Mouse (Mus musculus): ENCODE results near the gene Pld3. TPM values are rescaled to one million over a fixed set of nuclear protein-coding genes. Genes with fewer than 3 reads are reported as not detected.

The Pld3 gene
- polyA plus RNA-seq, 1 experiment, result 19.1 TPM

DNA sequence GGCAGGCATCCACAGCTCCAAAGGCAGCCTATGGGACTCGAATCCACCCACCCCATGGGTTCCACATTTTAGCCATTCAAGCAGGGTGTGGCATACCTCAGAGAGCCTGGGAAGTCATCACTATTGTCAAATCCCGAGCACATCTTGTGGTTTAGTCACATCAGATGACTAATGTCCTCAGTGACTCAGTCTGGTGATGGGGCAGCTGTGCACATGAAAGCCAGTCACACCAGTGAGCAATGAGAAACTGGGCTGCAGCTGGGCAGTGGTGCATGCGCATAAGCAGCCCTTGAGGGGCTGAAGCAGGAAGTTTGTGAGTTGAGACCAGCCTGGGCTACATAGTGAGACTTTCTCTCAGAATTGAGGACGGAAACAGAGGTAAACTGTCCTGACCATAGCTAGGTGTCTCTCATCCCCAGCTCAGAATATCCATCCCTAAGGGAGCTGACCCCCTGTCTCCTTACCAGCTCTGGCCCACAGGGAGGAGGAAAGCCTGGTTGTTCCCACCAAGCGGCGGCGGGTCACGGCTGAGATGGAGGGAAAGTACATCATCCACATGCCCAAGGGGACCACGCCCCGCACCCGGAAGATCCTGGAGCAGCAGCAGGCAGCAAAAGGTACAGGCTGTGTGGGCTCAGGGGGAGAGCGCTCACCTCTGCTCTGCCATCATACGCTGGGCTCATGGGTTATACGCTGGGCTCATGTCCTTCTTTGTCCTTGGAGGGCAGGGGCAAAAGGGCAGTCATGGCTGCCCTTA lies 21.3 kb upstream of the Pld3 start:
- Histone ChIP-seq H3K36me3 (ENCODE audit: control insufficient read depth) (peaks cover 90% of the 10 kb centered on the region), H3K27me3 (ENCODE audit: control insufficient read depth) (no peaks in the 10 kb centered on the region), H3K9me3 (ENCODE audit: control insufficient read depth, low read length) (no peaks in the 10 kb centered on the region), H3K4me3 (replicated peaks) (no peak overlapping the region), H3K4me1 (ENCODE audit: control insufficient read depth) (peaks cover 9% of the 10 kb centered on the region)
- TF ChIP-seq TAL1 (IDR thresholded peaks at IDR 0.05; ENCODE audit: low read length), result no peak
- no peak for TF ChIP-seq GATA1 (IDR thresholded peaks at IDR 0.05; ENCODE audit: low read length)

DNA sequence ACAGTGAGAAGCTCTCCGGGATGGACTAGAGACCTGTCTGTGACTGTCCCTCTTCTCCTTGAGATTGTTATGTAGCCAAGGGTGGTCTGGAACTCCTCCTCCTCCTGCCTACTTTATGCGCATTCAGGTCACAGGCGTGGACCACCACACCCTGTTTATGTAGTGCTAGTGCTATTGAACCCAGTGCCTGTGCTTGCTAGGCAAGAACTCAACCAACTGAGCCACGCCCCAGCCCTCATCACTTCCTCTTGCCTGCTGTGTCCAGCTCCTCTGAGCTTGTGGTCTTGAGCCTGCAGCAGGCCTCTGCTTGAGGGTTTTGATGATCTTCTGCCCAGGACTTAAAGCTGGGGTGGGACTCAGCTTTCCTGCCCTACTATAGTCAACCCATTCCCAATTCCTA lies 19.1 kb upstream of the Pld3 start:
- H3K4me1 ChIP-seq (ENCODE audit: control insufficient read depth), result peaks cover 9% of the 10 kb centered on the region
- H3K9me3 ChIP-seq (ENCODE audit: control insufficient read depth, low read length), result no peaks in the 10 kb centered on the region
- TF ChIP-seq TAL1 (IDR thresholded peaks at IDR 0.05; ENCODE audit: low read length) (no peak), GATA1 (IDR thresholded peaks at IDR 0.05; ENCODE audit: low read length) (no peak)
- no peaks in the 10 kb centered on the region for H3K27me3 ChIP-seq (ENCODE audit: control insufficient read depth)
- no peak overlapping the region for H3K4me3 ChIP-seq (replicated peaks)
- H3K36me3 ChIP-seq (ENCODE audit: control insufficient read depth), result peaks cover 90% of the 10 kb centered on the region

DNA sequence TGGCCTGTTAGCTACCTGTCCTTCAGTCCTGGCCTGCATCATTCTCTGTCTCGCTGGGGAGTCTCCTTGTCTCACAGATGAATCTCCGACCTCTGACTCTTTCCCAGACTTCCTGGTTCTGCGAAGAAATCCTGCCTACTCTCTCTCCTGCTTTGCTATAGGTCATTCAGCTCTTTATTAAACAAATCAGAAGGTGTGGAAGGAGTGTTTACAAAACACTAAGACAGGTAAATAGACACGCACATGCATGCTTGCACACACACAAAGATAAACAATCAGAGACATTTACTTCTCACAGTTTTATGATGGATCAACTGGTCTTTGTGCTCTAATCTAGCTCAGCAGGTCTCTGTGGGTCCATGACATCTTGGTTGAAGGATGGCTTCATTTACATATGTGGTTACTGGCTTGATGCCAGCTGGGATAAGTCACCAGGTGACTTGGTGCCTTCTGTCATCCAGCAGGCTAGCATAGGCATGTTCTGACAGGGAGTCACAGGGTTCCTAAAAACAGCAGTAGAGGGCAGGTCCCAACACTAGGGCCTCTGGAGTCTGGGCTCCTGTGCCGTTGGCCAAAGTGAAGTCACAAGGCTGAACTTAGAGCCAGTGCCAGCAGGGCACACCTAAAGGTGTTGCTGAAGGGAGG lies 16.7 kb upstream of the Pld3 start:
- H3K36me3 ChIP-seq (ENCODE audit: control insufficient read depth), result peaks cover 82% of the 10 kb centered on the region
- peaks cover 9% of the 10 kb centered on the region for H3K4me1 ChIP-seq (ENCODE audit: control insufficient read depth)
- H3K9me3 ChIP-seq (ENCODE audit: control insufficient read depth, low read length), result no peaks in the 10 kb centered on the region
- H3K27me3 ChIP-seq (ENCODE audit: control insufficient read depth), result no peaks in the 10 kb centered on the region
- TF ChIP-seq GATA1 (IDR thresholded peaks at IDR 0.05; ENCODE audit: low read length), result no peak
- TF ChIP-seq TAL1 (IDR thresholded peaks at IDR 0.05; ENCODE audit: low read length), result no peak
- H3K4me3 ChIP-seq (replicated peaks), result no peak overlapping the region

DNA sequence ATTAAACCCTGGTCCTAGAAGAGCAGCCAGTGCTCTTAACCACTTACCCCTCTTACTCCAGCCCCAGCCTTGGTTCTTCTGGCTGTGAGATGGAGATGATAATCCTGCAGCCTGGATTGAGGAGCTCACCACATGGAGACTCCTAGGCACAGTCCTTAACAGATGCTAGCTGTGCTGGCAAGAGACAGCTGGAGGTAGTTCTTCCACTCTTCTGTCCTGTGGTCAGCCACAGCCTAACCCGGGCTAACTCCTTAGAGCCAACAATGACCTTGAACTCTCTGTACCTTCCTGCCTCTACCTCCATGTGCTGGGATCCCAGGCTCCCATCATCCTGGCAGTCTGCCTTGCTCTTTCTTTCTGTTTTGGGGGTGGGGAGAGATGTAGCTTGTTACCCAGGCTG lies 8.0 kb upstream of the Pld3 start:
- TF ChIP-seq TAL1 (IDR thresholded peaks at IDR 0.05; ENCODE audit: low read length) (no peak), GATA1 (IDR thresholded peaks at IDR 0.05; ENCODE audit: low read length) (no peak)
- Histone ChIP-seq H3K4me1 (ENCODE audit: control insufficient read depth) (peaks cover 26% of the 10 kb centered on the region), H3K4me3 (replicated peaks) (no peak overlapping the region), H3K27me3 (ENCODE audit: control insufficient read depth) (no peaks in the 10 kb centered on the region), H3K36me3 (ENCODE audit: control insufficient read depth) (peaks cover 80% of the 10 kb centered on the region), H3K9me3 (ENCODE audit: control insufficient read depth, low read length) (no peaks in the 10 kb centered on the region)

DNA sequence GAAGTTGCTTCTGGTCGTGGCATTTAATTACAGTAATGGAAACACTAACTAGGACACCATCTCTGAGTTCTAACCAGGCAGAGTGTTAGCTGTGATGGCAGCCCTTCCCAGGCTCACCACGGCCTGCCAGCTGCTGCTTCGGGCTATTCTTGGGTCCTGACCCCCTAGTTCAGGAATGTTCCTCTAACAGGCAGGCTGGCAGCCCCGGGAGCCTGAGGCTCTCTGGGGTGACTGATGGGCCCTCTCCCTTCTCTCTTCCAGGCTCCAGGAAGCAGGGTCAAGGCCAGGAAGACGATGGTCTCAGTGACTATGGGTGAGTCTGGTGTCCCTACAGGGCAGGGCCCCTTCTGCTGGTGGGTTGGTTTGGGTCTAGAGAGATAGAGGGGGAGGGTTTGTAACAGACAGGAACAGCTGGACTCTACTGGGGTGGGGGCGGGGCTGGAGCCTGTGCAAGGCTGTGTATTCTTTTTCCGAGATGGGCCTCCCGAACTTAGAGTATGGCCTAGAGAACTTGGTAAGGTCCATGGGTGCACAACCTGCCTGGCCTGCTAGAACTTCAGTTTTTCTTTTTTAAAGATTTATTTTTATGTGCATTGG lies 7.4 kb upstream of the Pld3 start:
- Histone ChIP-seq H3K36me3 (ENCODE audit: control insufficient read depth) (peaks cover 83% of the 10 kb centered on the region), H3K4me3 (replicated peaks) (no peak overlapping the region), H3K9me3 (ENCODE audit: control insufficient read depth, low read length) (no peaks in the 10 kb centered on the region), H3K4me1 (ENCODE audit: control insufficient read depth) (peaks cover 30% of the 10 kb centered on the region), H3K27me3 (ENCODE audit: control insufficient read depth) (no peaks in the 10 kb centered on the region)
- TF ChIP-seq GATA1 (IDR thresholded peaks at IDR 0.05; ENCODE audit: low read length) (no peak), TAL1 (IDR thresholded peaks at IDR 0.05; ENCODE audit: low read length) (no peak)

DNA sequence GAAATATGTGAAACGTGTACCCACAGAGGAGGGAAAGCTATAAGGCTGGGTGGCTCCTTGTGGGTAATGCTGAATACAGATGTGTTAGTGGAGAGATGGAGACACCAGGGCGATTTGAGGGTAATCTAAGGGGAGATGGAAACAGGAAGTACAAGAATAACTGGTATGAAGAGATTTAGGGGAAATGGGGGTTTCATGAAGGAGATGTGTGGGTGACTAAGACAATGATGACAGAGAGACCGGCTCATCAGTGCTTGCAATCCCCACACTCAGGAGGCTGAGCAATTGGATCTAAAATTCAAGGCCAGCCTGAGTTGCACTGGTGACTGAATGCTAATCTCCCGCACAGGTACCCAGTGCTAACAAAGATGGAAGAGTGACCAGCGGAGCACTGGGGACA lies 948 bp downstream of the Pld3 start:
- Histone ChIP-seq H3K27me3 (ENCODE audit: control insufficient read depth) (no peaks in the 10 kb centered on the region), H3K4me3 (replicated peaks) (peak overlapping the region; percentile 77)

DNA sequence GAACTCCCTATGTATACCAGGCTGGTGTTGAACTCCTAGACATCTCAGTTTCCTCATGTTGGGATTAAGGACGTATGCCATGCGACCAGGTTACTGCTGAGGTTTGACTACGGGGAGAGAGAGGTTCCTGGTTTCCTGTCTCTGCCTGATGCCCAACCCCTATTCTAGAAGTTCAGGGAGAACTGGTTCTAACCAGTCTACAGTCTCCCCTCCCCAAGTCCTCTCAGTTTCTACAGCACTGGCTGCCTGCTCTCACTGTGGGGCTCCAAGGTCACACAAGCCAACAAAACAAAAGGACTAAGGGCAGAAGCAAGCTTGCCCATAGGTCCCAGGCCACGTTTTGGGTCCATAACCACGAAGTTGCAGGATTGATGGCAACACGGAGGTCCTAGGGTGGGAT lies 3.4 kb downstream of the Pld3 start:
- H3K4me3 ChIP-seq (replicated peaks), result no peak overlapping the region
- peaks cover 1% of the 10 kb centered on the region; the same call in 1 of the 2 replicates for H3K36me3 ChIP-seq (ENCODE audit: control insufficient read depth)
- H3K9me3 ChIP-seq (ENCODE audit: control insufficient read depth, low read length), result no peaks in the 10 kb centered on the region
- peaks cover 35% of the 10 kb centered on the region for H3K4me1 ChIP-seq (ENCODE audit: control insufficient read depth)
- no peak for TF ChIP-seq TAL1 (IDR thresholded peaks at IDR 0.05; ENCODE audit: low read length)
- no peak for TF ChIP-seq GATA1 (IDR thresholded peaks at IDR 0.05; ENCODE audit: low read length)
- H3K27me3 ChIP-seq (ENCODE audit: control insufficient read depth), result no peaks in the 10 kb centered on the region

More for the DNA sequence above, 948 bp downstream of the Pld3 start:
- peaks cover 21% of the 10 kb centered on the region for H3K36me3 ChIP-seq (ENCODE audit: control insufficient read depth)
- TF ChIP-seq GATA1 (IDR thresholded peaks at IDR 0.05; ENCODE audit: low read length), result no peak
- no peaks in the 10 kb centered on the region for H3K9me3 ChIP-seq (ENCODE audit: control insufficient read depth, low read length)
- peaks cover 41% of the 10 kb centered on the region for H3K4me1 ChIP-seq (ENCODE audit: control insufficient read depth)

DNA sequence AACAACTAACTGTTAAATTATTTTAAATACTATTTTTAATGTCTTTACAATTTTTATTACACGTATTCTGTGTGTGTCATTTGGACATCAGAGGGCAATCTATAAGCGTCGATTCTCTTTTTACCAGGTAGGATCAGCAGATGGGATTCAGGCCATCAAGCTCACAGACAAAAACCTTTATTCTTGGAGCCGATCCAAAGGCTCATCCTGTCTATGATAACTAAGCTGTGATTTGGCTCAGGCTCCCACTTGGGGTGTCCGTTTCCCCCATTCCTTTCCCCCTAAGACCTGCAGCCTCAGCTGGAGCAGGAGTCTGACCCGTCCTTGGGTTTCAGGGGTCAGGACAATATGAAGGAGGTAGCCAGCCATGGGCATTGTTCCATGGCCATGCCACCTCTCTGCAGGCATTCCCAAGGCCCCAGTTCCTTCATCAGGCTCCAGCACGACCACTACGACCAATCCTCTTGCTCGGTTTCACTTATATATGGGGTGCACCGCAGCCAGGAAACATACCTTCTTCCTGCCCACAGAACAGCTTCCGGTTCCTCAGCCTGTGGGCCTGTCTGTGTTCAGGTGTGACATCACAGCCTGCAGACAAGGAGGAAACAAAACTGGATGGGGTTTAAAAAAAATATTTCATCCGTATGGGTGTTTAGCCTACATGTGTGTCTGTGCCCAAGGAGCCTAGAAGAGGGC lies 8.2 kb downstream of the Pld3 start:
- H3K4me1 ChIP-seq (ENCODE audit: control insufficient read depth), result peaks cover 51% of the 10 kb centered on the region
- TF ChIP-seq GATA1 (IDR thresholded peaks at IDR 0.05; ENCODE audit: low read length), result no peak
- no peak for TF ChIP-seq TAL1 (IDR thresholded peaks at IDR 0.05; ENCODE audit: low read length)
- no peak overlapping the region for H3K4me3 ChIP-seq (replicated peaks)

DNA sequence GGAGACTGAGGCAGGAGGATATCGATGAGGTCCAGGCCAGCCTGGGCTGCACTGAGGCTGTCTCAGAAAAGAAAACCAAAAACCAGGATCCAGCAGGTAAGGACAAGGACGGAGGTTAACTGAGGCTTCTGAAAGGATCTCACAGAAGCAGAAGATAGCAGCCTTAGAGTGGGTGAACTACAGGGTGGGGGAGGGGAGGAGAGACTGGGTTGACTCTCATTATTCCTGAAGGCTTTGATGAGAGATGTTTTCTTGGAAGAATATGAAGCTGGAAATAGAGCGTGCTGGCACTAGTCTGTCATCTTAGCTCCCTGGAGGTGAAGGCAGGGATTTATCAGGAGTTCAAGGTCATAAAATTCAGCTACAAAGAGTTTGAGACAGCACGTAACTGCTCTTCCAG lies 9.2 kb downstream of the Pld3 start:
- peaks cover 31% of the 10 kb centered on the region for H3K36me3 ChIP-seq (ENCODE audit: control insufficient read depth)
- peaks cover 61% of the 10 kb centered on the region for H3K4me1 ChIP-seq (ENCODE audit: control insufficient read depth)
- TF ChIP-seq GATA1 (IDR thresholded peaks at IDR 0.05; ENCODE audit: low read length) (no peak), TAL1 (IDR thresholded peaks at IDR 0.05; ENCODE audit: low read length) (no peak)
- H3K9me3 ChIP-seq (ENCODE audit: control insufficient read depth, low read length), result no peaks in the 10 kb centered on the region
- H3K4me3 ChIP-seq (replicated peaks), result no peak overlapping the region
- no peaks in the 10 kb centered on the region for H3K27me3 ChIP-seq (ENCODE audit: control insufficient read depth)

More for the DNA sequence above, 8.2 kb downstream of the Pld3 start:
- Histone ChIP-seq H3K27me3 (ENCODE audit: control insufficient read depth) (no peaks in the 10 kb centered on the region), H3K9me3 (ENCODE audit: control insufficient read depth, low read length) (no peaks in the 10 kb centered on the region), H3K36me3 (ENCODE audit: control insufficient read depth) (peaks cover 21% of the 10 kb centered on the region)

Measured in erythroblast, embryonic 14.5 days (primary cell).